Mouse (Mus musculus) hindbrain, embryonic 11.5 days (tissue): ENCODE measurements at regions not wholly inside any gene's neighbourhood (a gene's known extent, or its start where the extent isn't known, plus 50 kb on each side); places are given as distances from the start of the nearest gene placed in this dataset.

Experiments used
- ATAC-seq: fragments of 200-750 bp; cut with Nextera tagmentation; 2 replicates; pipeline ENCODE4 v1.8.0; 2017; ENCODE audit warnings: mild to moderate bottlenecking, moderate TSS enrichment, moderate library complexity; ENCODE audit not compliant: low FRiP score
- DNase-seq: peaks from one replicate; pipeline ENCODE4 v3.0.0-alpha.2; 2015; ENCODE audit warnings: low spot score
- H3K27ac ChIP-seq: fragments of 300-500 bp; sonication (generic); 2 replicates; pipeline ENCODE4 v1.5.1; 2014; ENCODE audit warnings: mild to moderate bottlenecking, low read depth, low read length
- H3K27me3 ChIP-seq: fragments of 300-500 bp; sonication (generic); 2 replicates; pipeline ENCODE4 v1.6.1; 2014; ENCODE audit warnings: mild to moderate bottlenecking, low read length, moderate library complexity, mixed read lengths; ENCODE audit not compliant: control insufficient read depth, insufficient read depth
- H3K36me3 ChIP-seq: fragments of 300-500 bp; sonication (generic); 2 replicates; pipeline ENCODE4 v1.6.1; 2014; ENCODE audit warnings: mild to moderate bottlenecking, low read length, moderate library complexity, mixed read lengths; ENCODE audit not compliant: control insufficient read depth, insufficient read depth
- H3K4me1 ChIP-seq: fragments of 300-500 bp; sonication (generic); replicated peaks from 2 replicates; pipeline ENCODE4 v1.6.1; 2014; ENCODE audit warnings: low read length, mixed read lengths; ENCODE audit not compliant: control insufficient read depth, insufficient read depth
- H3K4me2 ChIP-seq: fragments of 300-500 bp; sonication (generic); replicated peaks from 2 replicates; pipeline ENCODE4 v1.6.1; 2014; ENCODE audit warnings: mild to moderate bottlenecking, low read depth, low read length
- H3K4me3 ChIP-seq: fragments of 300-500 bp; sonication (generic); 2 replicates; pipeline ENCODE4 v1.5.1; 2014; ENCODE audit warnings: low read depth, low read length
- H3K9ac ChIP-seq: fragments of 300-500 bp; sonication (generic); 2 replicates; pipeline ENCODE4 v1.6.1; 2014; ENCODE audit warnings: low read depth, low read length
- H3K9me3 ChIP-seq: fragments of 300-500 bp; sonication (generic); 2 replicates; pipeline ENCODE4 v1.6.1; 2016; ENCODE audit warnings: low read length; ENCODE audit not compliant: control insufficient read depth
- WGBS: fragments of 180-500 bp; shearing (Covaris S2); extraction: QIAGEN DNeasy Blood & Tissue Kit; methylation state at CpG from one replicate; pipeline ENCODE4 v1.1.7; 2014; 5-methylcytosine and 5-hydroxymethylcytosine counted together

DNA sequence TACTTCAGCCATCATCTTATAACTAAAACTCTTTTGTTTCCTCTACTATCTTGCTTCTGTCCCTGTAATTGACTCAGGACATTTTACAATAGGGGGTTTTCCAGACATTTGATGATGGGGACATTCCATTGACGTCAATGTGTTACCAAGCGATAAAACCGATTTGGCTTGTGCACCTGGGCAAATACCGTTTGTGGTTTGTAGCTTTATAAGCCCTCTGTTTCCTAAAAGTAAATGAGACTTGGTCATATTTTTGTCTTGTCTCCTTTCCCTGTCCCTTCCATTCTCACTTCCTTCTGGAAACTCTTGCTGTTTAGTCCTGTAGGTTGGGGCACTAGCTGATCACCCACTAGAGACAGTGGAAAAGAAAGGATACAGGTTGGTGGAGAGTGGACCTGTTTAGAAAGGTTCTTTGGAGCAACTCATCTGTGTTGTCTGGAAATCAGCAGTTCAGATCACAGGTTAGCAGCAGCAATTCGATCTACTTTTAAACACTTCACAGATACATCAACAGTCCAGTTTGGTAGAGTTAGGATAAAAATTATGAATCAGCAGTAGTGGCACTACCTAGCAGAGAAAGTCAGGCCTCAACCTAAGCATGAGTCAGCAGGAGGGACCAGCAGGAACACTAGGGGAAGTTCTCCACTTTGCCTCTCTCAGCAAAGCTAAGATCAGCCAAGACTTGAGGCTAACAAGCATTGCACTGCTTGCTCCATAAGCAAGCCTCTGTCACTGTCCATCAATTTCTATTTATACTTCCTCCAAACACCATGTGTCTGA lies 156.6 kb downstream of the Tmem161b start:
- ATAC-seq (no peak), DNase-seq (no peak)
- Histone ChIP-seq H3K27ac (no peak overlapping the region), H3K4me2 (no peak overlapping the region), H3K36me3 (no peaks in the 10 kb centered on the region), H3K9ac (no peak overlapping the region), H3K4me3 (no peak overlapping the region), H3K9me3 (no peaks in the 10 kb centered on the region), H3K4me1 (no peaks in the 10 kb centered on the region), H3K27me3 (no peaks in the 10 kb centered on the region)
- WGBS = 91% methylated on average over 5 of the region's 5 CpGs

DNA sequence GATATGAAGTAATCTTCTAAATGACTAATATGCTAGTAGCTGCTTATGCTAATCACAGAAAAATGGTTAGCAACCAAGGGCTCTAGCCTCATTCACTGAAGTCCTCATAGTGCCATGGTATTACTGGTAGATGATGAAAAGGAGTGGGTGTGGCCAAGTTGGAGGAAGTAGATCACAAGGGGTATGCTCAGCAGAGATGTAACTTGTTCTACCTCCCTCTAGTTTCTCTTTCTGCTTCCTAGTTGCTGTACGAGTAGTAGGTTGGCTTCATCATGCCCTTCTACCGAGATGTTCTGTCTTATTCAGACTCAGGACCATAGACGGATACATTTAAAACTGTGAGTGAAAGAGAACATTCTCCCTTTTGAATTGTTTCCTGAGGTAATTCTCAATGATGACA lies 169.5 kb downstream of the Tmem161b start:
- 89% methylated on average over 3 of the region's 3 CpGs for WGBS
- no peak for DNase-seq
- Histone ChIP-seq H3K27ac (no peak overlapping the region), H3K36me3 (no peaks in the 10 kb centered on the region), H3K4me3 (no peak overlapping the region), H3K9ac (no peak overlapping the region), H3K9me3 (no peaks in the 10 kb centered on the region), H3K27me3 (no peaks in the 10 kb centered on the region), H3K4me1 (no peaks in the 10 kb centered on the region), H3K4me2 (no peak overlapping the region)
- no peak for ATAC-seq

DNA sequence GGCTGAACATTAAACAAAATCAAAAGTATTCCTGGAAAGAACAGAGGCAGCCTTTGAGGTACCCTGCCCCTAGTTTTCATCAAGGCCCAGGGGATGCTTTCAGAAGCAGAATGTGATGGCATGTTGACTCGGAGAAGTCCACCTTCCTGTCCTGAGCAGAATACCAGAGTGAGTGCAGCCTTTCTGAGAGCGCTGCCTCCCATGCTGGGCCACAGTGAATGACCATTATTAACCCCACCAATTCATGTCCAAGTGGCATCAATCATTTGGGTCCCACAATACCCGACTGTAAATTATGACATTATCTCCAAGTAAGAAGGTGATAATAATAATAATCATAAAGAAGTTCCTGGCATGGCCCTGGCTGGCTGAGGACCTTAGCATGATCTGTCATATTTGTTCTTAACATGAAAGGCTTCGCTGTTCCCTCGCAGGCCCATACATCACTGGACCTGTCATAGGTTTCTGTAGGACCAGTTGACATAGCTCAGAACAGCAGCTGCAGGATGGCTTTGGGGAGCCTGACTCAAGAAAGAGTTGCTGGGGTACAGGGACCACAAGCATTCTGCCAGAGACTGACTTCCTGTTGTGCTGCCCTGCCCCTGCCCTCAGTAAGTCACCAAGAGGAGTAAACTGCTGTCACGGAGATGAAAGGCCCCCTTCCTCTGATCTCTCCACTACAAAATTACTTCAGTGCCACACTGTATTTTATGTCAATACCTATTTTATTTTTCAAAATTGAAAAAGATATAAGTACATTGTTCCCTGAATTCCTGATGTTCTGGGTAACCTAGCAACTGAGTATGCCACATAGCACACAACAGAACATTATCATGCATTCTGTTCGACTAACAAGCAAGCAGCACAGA lies 176.6 kb downstream of the Tmem161b start:
- H3K27me3 ChIP-seq = no peaks in the 10 kb centered on the region
- WGBS = 32% methylated on average over 7 of the region's 7 CpGs
- DNase-seq = peak; percentile 41

DNA sequence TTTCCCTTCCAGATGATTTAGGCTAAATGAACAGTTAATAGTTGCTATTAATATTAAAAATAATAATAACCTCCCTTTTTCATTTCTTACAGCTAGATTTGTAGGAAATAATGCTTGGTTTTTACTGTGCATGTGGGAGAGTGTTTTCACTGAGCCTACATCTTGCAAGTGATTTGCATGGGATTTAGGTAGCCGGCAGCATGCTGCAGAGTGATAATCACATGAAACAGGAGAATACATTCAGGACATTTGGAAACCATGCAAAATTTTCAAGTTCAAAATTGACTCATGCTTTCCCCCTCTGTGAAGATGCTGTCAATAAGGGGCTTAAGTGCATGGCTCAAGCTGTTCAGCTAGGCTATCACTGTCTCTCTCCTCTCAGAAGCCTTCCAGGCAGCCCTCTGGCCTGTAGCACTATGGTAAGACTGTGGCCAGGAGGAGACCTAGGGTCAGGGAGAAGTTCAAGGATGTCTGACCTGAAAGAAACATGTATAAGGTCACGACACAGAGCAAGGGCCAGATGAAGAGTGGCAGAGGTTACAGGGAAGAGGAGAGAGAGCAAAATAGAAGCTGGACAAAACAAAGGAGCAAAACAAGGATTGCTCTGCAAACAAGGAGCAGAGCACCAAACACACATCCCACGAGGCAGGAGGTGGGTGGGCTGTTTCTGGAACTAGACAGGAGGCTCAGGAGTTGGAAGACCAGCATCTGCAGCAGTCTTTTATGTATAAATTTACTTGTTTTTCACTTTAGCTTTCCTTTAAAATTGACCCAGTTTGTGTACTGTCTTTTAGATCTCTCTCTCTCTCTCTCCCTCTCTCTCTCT lies 177.5 kb downstream of the Tmem161b start:
- H3K4me2 ChIP-seq = no peak overlapping the region
- H3K9ac ChIP-seq = no peak overlapping the region
- no peaks in the 10 kb centered on the region for H3K27me3 ChIP-seq
- no peaks in the 10 kb centered on the region for H3K9me3 ChIP-seq
- H3K4me1 ChIP-seq = 0 out of 2 replicates have a peak, but pooled peaks cover under 1% of the 10 kb centered on the region
- ATAC-seq (peak; percentile 33), DNase-seq (peak; percentile 23)
- H3K36me3 ChIP-seq = no peaks in the 10 kb centered on the region
- peak overlapping the region; percentile 73 for H3K27ac ChIP-seq
- no peak overlapping the region for H3K4me3 ChIP-seq
- WGBS = 31% methylated on average over 3 of the region's 3 CpGs

More for the DNA sequence above, 176.6 kb downstream of the Tmem161b start:
- Histone ChIP-seq H3K36me3 (no peaks in the 10 kb centered on the region), H3K4me3 (no peak overlapping the region), H3K9ac (no peak overlapping the region), H3K4me2 (no peak overlapping the region), H3K4me1 (no peaks in the 10 kb centered on the region), H3K27ac (no peak overlapping the region), H3K9me3 (no peaks in the 10 kb centered on the region)
- ATAC-seq = peak; percentile 88

- H3K4me3 ChIP-seq = no peak overlapping the region
- H3K27me3 ChIP-seq = no peaks in the 10 kb centered on the region
- H3K36me3 ChIP-seq = no peaks in the 10 kb centered on the region
- H3K4me2 ChIP-seq = no peak overlapping the region
- no peak overlapping the region for H3K27ac ChIP-seq
- no peak for ATAC-seq
- no peak overlapping the region for H3K9ac ChIP-seq
- H3K4me1 ChIP-seq = peaks cover 3% of the 10 kb centered on the region; the same call in 1 of the 2 replicates
- DNase-seq = peak; percentile 10
- no peaks in the 10 kb centered on the region for H3K9me3 ChIP-seq
Measured at GRCm38 (mm10) chr13:84401006-84401405, 178.9 kb downstream of the Tmem161b start.

- no peak overlapping the region for H3K4me3 ChIP-seq
- DNase-seq = peak; percentile 78
Measured at GRCm38 (mm10) chr13:84404566-84405194, 182.6 kb downstream of the Tmem161b start.

DNA sequence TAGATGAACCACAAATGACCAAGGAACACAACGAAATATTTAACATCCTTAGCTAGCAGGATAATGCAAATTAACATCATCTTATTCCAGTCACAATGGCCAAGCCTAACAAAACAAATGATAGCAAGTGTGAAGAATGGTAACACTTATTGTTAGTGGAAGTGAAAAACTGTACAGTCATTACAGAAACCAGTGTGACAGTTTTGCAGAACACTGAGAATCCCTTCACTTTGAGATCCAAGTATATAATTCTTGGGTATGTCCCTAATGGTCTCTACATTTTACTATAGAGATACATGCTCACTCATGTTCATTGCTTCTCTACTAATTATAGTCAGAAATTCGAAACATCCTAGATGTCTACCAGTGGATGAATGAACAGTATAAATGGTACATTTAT lies 212.3 kb downstream of the Tmem161b start:
- H3K4me1 ChIP-seq = no peaks in the 10 kb centered on the region
- no peak overlapping the region for H3K4me3 ChIP-seq
- H3K27me3 ChIP-seq = no peaks in the 10 kb centered on the region
- H3K9ac ChIP-seq = no peak overlapping the region
- no peak for ATAC-seq
- no peaks in the 10 kb centered on the region for H3K9me3 ChIP-seq
- H3K27ac ChIP-seq = no peak overlapping the region
- no peak overlapping the region for H3K4me2 ChIP-seq
- WGBS = 84% methylated on average over 2 of the region's 2 CpGs
- H3K36me3 ChIP-seq = no peaks in the 10 kb centered on the region
- no peak for DNase-seq

More at GRCm38 (mm10) chr13:84404566-84405194, 182.6 kb downstream of the Tmem161b start:
- H3K9ac ChIP-seq = peak overlapping the region; percentile 44
- peaks cover 3% of the 10 kb centered on the region; the same call in 1 of the 2 replicates for H3K4me1 ChIP-seq
- no peaks in the 10 kb centered on the region for H3K9me3 ChIP-seq
- 41% methylated on average over 19 of the region's 19 CpGs for WGBS
- H3K27me3 ChIP-seq = no peaks in the 10 kb centered on the region
- ATAC-seq = peak; percentile 87
- peak overlapping the region; percentile 21 for H3K4me2 ChIP-seq
- peak overlapping the region; percentile 89 for H3K27ac ChIP-seq
- no peaks in the 10 kb centered on the region for H3K36me3 ChIP-seq
